Mouse (Mus musculus) lung, embryonic 14.5 days (tissue): Measurements from ENCODE around the gene Zmynd8. TPM values are rescaled to one million over a fixed set of nuclear protein-coding genes. Genes with fewer than 3 reads are reported as not detected.

Experiments used
- ATAC-seq: fragments of 200-750 bp; cut with Nextera tagmentation; 2 replicates; pipeline ENCODE4 v1.8.0; 2017; ENCODE audit warnings: mild to moderate bottlenecking, moderate TSS enrichment, moderate library complexity; ENCODE audit not compliant: insufficient read depth
- DNase-seq: peaks from one replicate; pipeline ENCODE4 v3.0.0-alpha.2; 2015
- H3K27ac ChIP-seq: fragments of 300-500 bp; sonication (generic); 2 replicates; pipeline ENCODE4 v1.5.1; 2014; ENCODE audit warnings: low read depth, mild to moderate bottlenecking, moderate library complexity
- H3K27me3 ChIP-seq: fragments of 300-500 bp; sonication (generic); 2 replicates; pipeline ENCODE4 v1.6.1; 2014; ENCODE audit warnings: low read length, control low read depth; ENCODE audit not compliant: insufficient read depth
- H3K36me3 ChIP-seq: fragments of 300-500 bp; sonication (generic); 2 replicates; pipeline ENCODE4 v1.6.1; 2014; ENCODE audit warnings: control low read depth; ENCODE audit not compliant: insufficient read depth
- H3K4me1 ChIP-seq: fragments of 300-500 bp; sonication (generic); 2 replicates; pipeline ENCODE4 v1.6.1; 2014; ENCODE audit warnings: antibody characterized with exemption, control low read depth; ENCODE audit not compliant: insufficient read depth
- H3K4me2 ChIP-seq: fragments of 300-500 bp; sonication (generic); 2 replicates; pipeline ENCODE4 v1.6.1; 2014; ENCODE audit warnings: mild to moderate bottlenecking
- H3K4me3 ChIP-seq: fragments of 300-500 bp; sonication (generic); 2 replicates; pipeline ENCODE4 v1.5.1; 2014; ENCODE audit warnings: low read depth, low read length
- H3K9ac ChIP-seq: fragments of 300-500 bp; sonication (generic); 2 replicates; pipeline ENCODE4 v1.6.1; 2014
- H3K9me3 ChIP-seq: fragments of 300-500 bp; sonication (generic); 2 replicates; pipeline ENCODE4 v1.6.1; 2016; ENCODE audit warnings: low read depth, low read length, control low read depth
- CTCF ChIP-seq: IDR thresholded peaks from 2 replicates; pipeline ENCODE4 v1.5.1; 2016; ENCODE audit warnings: antibody characterized with exemption, low read depth
- WGBS: fragments of 180-500 bp; shearing (Covaris S2); extraction: QIAGEN DNeasy Blood & Tissue Kit; methylation state at CpG from one replicate; pipeline ENCODE4 v1.1.7; 2014; 5-methylcytosine and 5-hydroxymethylcytosine counted together
- polyA plus RNA-seq: library from polyadenylated mRNA; unstranded; fragments of >200 nt; fragmentation: Nextera tagmentation; extraction: Ambion mirVana; gene quantifications from 2 replicates; pipeline ENCODE4 v1.2.1, GENCODE M21; 2014

Gene Zmynd8
- polyA plus RNA-seq = 40.5 and 46.0 TPM in 2 replicates

DNA sequence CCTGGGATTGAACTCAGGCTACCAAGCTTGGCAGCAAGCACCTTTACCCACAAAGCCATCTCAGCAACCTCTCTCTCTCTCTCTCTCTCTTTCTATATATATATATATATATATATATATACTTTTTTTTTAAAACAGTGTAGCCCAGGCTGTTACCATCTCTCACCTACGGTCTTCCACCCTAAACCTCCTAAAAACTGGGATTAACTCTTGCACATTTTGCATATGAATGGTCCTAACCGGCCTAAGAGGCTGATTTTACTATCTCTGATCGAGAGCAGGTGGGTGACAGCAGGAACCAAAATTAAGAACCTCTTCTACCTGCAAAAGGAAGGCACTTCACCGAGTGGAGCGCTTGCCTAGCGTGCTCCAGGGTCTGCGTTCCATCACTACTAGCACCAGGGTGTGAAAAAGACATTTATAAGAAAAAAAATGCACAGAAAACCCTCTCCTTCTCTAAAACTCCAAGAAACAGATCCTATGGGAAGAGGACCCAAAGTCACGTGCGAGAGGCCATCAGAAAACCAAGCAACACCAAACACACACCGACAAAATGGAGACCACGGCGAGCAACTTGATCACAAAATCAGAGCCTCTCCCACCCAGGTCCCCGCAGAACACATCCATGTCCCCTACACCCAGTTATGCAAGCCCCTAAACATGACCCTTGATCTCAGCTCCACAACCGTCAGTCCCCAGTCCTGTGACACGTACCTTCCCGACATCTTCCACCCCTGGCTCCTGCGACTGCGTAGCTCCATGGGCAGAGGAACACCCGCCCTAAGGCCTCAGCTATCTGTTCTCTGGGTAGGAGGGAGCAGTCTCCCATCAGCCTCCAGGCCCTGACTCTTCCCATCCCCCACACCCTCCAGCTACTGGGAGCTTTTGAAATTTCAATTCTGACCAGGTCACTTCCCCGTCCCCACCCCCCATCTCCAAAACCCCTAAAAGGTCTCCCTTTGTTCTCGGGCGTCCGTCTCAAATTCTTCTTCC lies at the start of gene Zmynd8:
Gene Zmynd8 (minus strand): TSS at position 815 of the 993 bp plus-strand sequence.
- Histone ChIP-seq H3K4me1 (peaks cover 16% of the 10 kb centered on the region), H3K9me3 (no peaks in the 10 kb centered on the region), H3K4me2 (peak within 1 kb of the TSS; percentile 40), H3K9ac (no peak within 1 kb of the TSS; the same call in 1 of the 2 replicates), H3K36me3 (no peaks in the 10 kb centered on the region), H3K4me3 (no peak within 1 kb of the TSS), H3K27me3 (no peaks in the 10 kb centered on the region), H3K27ac (peak within 1 kb of the TSS; percentile 96)
- 47% methylated on average over 23 of the region's 23 CpGs for WGBS
- ATAC-seq (no peak), DNase-seq (no peak)
- no peak for TF ChIP-seq CTCF

GRCm38 (mm10) chr2:165948007-165948406 lies 49.2 kb upstream of the Zmynd8 start:
- Histone ChIP-seq H3K9me3 (no peaks in the 10 kb centered on the region), H3K4me1 (no peaks in the 10 kb centered on the region), H3K36me3 (no peaks in the 10 kb centered on the region), H3K27ac (no peak overlapping the region), H3K27me3 (no peaks in the 10 kb centered on the region), H3K9ac (no peak overlapping the region), H3K4me2 (no peak overlapping the region), H3K4me3 (no peak overlapping the region)
- no peak for ATAC-seq
- no peak for TF ChIP-seq CTCF
- WGBS = 34% methylated on average over 1 of the region's 1 CpGs
- DNase-seq = no peak

- DNase-seq = no peak
- Histone ChIP-seq H3K36me3 (no peaks in the 10 kb centered on the region), H3K27me3 (no peaks in the 10 kb centered on the region), H3K4me1 (no peaks in the 10 kb centered on the region), H3K9me3 (no peaks in the 10 kb centered on the region), H3K4me2 (no peak overlapping the region), H3K27ac (no peak overlapping the region), H3K9ac (no peak overlapping the region), H3K4me3 (no peak overlapping the region)
- 73% methylated on average over 1 of the region's 1 CpGs for WGBS
- ATAC-seq = no peak
- TF ChIP-seq CTCF = no peak
Measured at GRCm38 (mm10) chr2:165946046-165946564, 47.3 kb upstream of the Zmynd8 start.

- DNase-seq = no peak
- WGBS = 70% methylated on average over 11 of the region's 11 CpGs
- H3K27ac ChIP-seq = no peak overlapping the region
Measured at GRCm38 (mm10) chr2:165944576-165945351, 45.9 kb upstream of the Zmynd8 start.

DNA sequence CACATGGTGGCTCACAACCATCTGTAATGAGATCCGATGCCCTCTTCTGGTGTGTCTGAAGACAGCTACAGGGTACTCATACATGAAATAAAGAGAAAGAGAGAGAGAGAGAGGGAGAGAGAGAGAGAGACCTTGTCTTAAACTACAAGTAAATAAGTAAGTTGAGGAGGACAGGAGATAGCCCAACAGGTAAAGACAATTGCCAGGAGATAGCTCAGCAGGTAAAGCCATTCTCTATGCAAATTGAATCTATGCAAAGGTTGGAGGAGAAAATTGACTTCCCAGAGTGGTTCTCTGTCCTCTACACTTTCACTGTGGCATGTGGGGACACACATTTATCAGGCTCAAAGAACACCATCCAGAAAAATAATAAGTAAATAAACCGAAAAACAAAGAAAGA lies 44.3 kb upstream of the Zmynd8 start:
- TF ChIP-seq CTCF = no peak
- no peak overlapping the region for H3K4me2 ChIP-seq
- no peaks in the 10 kb centered on the region for H3K27me3 ChIP-seq
- no peaks in the 10 kb centered on the region for H3K9me3 ChIP-seq
- DNase-seq (no peak), ATAC-seq (no peak)
- H3K4me3 ChIP-seq = no peak overlapping the region
- H3K9ac ChIP-seq = no peak overlapping the region
- no peak overlapping the region for H3K27ac ChIP-seq
- no peaks in the 10 kb centered on the region for H3K36me3 ChIP-seq
- 96% methylated on average over 2 of the region's 2 CpGs for WGBS
- no peaks in the 10 kb centered on the region for H3K4me1 ChIP-seq

More at GRCm38 (mm10) chr2:165944576-165945351, 45.9 kb upstream of the Zmynd8 start:
- Histone ChIP-seq H3K36me3 (no peaks in the 10 kb centered on the region), H3K4me3 (no peak overlapping the region), H3K4me2 (no peak overlapping the region), H3K9ac (no peak overlapping the region), H3K27me3 (no peaks in the 10 kb centered on the region), H3K4me1 (no peaks in the 10 kb centered on the region), H3K9me3 (no peaks in the 10 kb centered on the region)
- peak; percentile 4; the same call in 1 of the 2 replicates for TF ChIP-seq CTCF
- ATAC-seq = no peak

GRCm38 (mm10) chr2:165936106-165936505 lies 37.3 kb upstream of the Zmynd8 start:
- DNase-seq (peak; percentile 37), ATAC-seq (no peak)
- Histone ChIP-seq H3K4me1 (no peaks in the 10 kb centered on the region), H3K9ac (no peak overlapping the region; the same call in 1 of the 2 replicates), H3K4me2 (no peak overlapping the region), H3K27me3 (no peaks in the 10 kb centered on the region), H3K9me3 (no peaks in the 10 kb centered on the region), H3K36me3 (no peaks in the 10 kb centered on the region), H3K27ac (no peak overlapping the region), H3K4me3 (no peak overlapping the region)
- WGBS = 39% methylated on average over 12 of the region's 12 CpGs
- TF ChIP-seq CTCF = no peak
